Mouse (Mus musculus): Measurements from ENCODE around the gene Spsb1. TPM values are rescaled to one million over a fixed set of nuclear protein-coding genes. Genes with fewer than 3 reads are reported as not detected.

Spsb1 gene
- polyA plus RNA-seq, 1 experiment from 2014 or later: 11.2 TPM

GRCm38 (mm10) chr4:149942831-149943741, 11.8 kb downstream of the Spsb1 start:
- Histone ChIP-seq H3K9me3 (no peaks in the 10 kb centered on the region), H3K27me3 (ENCODE audit: poor library complexity, severe bottlenecking) (peaks cover 29% of the 10 kb centered on the region), H3K4me3 (no peak overlapping the region), H3K36me3 (replicated peaks) (no peaks in the 10 kb centered on the region), H3K4me1 (peaks cover 72% of the 10 kb centered on the region), H3K27ac (peak overlapping the region; percentile 36; the same call in 1 of the 2 replicates)
- WGBS: 50% methylated on average over 10 of the region's 10 CpGs
- no peak for DNase-seq (ENCODE audit: extremely low spot score, low spot score)

- Histone ChIP-seq H3K9me3 (no peaks in the 10 kb centered on the region), H3K4me3 (no peak overlapping the region), H3K36me3 (replicated peaks) (no peaks in the 10 kb centered on the region), H3K27me3 (ENCODE audit: poor library complexity, severe bottlenecking) (peaks cover 18% of the 10 kb centered on the region), H3K27ac (0 out of 2 replicates have a peak overlapping the region, but pooled peaks have one; percentile 26), H3K4me1 (peaks cover 75% of the 10 kb centered on the region)
- DNase-seq (ENCODE audit: extremely low spot score, low spot score): no peak
- WGBS: 89% methylated on average over 18 of the region's 18 CpGs
Measured at GRCm38 (mm10) chr4:149941067-149941755, 13.6 kb downstream of the Spsb1 start.

GRCm38 (mm10) chr4:149938701-149939100, 16.1 kb downstream of the Spsb1 start:
- Histone ChIP-seq H3K27me3 (ENCODE audit: poor library complexity, severe bottlenecking) (peaks cover 9% of the 10 kb centered on the region), H3K4me1 (peaks cover 50% of the 10 kb centered on the region), H3K36me3 (replicated peaks) (no peaks in the 10 kb centered on the region), H3K27ac (no peak overlapping the region; the same call in 1 of the 2 replicates), H3K4me3 (no peak overlapping the region), H3K9me3 (no peaks in the 10 kb centered on the region)
- no peak for DNase-seq (ENCODE audit: extremely low spot score, low spot score)
- 64% methylated on average over 8 of the region's 8 CpGs for WGBS

GRCm38 (mm10) chr4:149936921-149937320, 17.9 kb downstream of the Spsb1 start:
- H3K9me3 ChIP-seq: peaks cover 7% of the 10 kb centered on the region; the same call in 1 of the 2 replicates
- 0 out of 2 replicates have a peak overlapping the region, but pooled peaks have one; percentile 4 for H3K27ac ChIP-seq
- peaks cover 5% of the 10 kb centered on the region; the same call in 1 of the 2 replicates for H3K27me3 ChIP-seq (ENCODE audit: poor library complexity, severe bottlenecking)
- WGBS: 71% methylated on average over 5 of the region's 5 CpGs
- H3K4me1 ChIP-seq: peaks cover 32% of the 10 kb centered on the region
- no peak for DNase-seq (ENCODE audit: extremely low spot score, low spot score)
- H3K4me3 ChIP-seq: no peak overlapping the region
- H3K36me3 ChIP-seq (replicated peaks): no peaks in the 10 kb centered on the region

GRCm38 (mm10) chr4:149935470-149935869, 19.4 kb downstream of the Spsb1 start:
- no peaks in the 10 kb centered on the region for H3K36me3 ChIP-seq (replicated peaks)
- no peak overlapping the region for H3K4me3 ChIP-seq
- no peak for DNase-seq (ENCODE audit: extremely low spot score, low spot score)
- H3K4me1 ChIP-seq: peaks cover 24% of the 10 kb centered on the region
- 89% methylated on average over 6 of the region's 6 CpGs for WGBS
- no peak overlapping the region for H3K27ac ChIP-seq
- H3K27me3 ChIP-seq (ENCODE audit: poor library complexity, severe bottlenecking): peaks cover 5% of the 10 kb centered on the region; the same call in 1 of the 2 replicates
- H3K9me3 ChIP-seq: peaks cover 11% of the 10 kb centered on the region; the same call in 1 of the 2 replicates

- peaks cover 17% of the 10 kb centered on the region for H3K4me1 ChIP-seq
- H3K36me3 ChIP-seq (replicated peaks): no peaks in the 10 kb centered on the region
- WGBS: 92% methylated on average over 16 of the region's 16 CpGs
- H3K27me3 ChIP-seq (ENCODE audit: poor library complexity, severe bottlenecking): peaks cover 5% of the 10 kb centered on the region; the same call in 1 of the 2 replicates
- peaks cover 11% of the 10 kb centered on the region; the same call in 1 of the 2 replicates for H3K9me3 ChIP-seq
- DNase-seq (ENCODE audit: extremely low spot score, low spot score): no peak
- H3K4me3 ChIP-seq: no peak overlapping the region
- no peak overlapping the region for H3K27ac ChIP-seq
Measured at GRCm38 (mm10) chr4:149933519-149934245, 21.2 kb downstream of the Spsb1 start.

- peaks cover 5% of the 10 kb centered on the region; the same call in 1 of the 2 replicates for H3K27me3 ChIP-seq (ENCODE audit: poor library complexity, severe bottlenecking)
- WGBS: 95% methylated on average over 7 of the region's 7 CpGs
- peaks cover 15% of the 10 kb centered on the region for H3K4me1 ChIP-seq
- no peak for DNase-seq (ENCODE audit: extremely low spot score, low spot score)
- no peak overlapping the region for H3K4me3 ChIP-seq
- H3K27ac ChIP-seq: no peak overlapping the region
- peaks cover 11% of the 10 kb centered on the region; the same call in 1 of the 2 replicates for H3K9me3 ChIP-seq
- H3K36me3 ChIP-seq (replicated peaks): no peaks in the 10 kb centered on the region
Measured at GRCm38 (mm10) chr4:149933025-149933424, 21.8 kb downstream of the Spsb1 start.

- no peak overlapping the region for H3K27ac ChIP-seq
- no peak overlapping the region for H3K4me3 ChIP-seq
- DNase-seq (ENCODE audit: extremely low spot score, low spot score): no peak
- H3K9me3 ChIP-seq: peaks cover 11% of the 10 kb centered on the region; the same call in 1 of the 2 replicates
- H3K4me1 ChIP-seq: peaks cover 9% of the 10 kb centered on the region
- no peaks in the 10 kb centered on the region for H3K36me3 ChIP-seq (replicated peaks)
- 89% methylated on average over 9 of the region's 9 CpGs for WGBS
- H3K27me3 ChIP-seq (ENCODE audit: poor library complexity, severe bottlenecking): peaks cover 5% of the 10 kb centered on the region; the same call in 1 of the 2 replicates
Measured at GRCm38 (mm10) chr4:149932108-149932815, 22.6 kb downstream of the Spsb1 start.

- no peak for DNase-seq (ENCODE audit: extremely low spot score, low spot score)
- no peak overlapping the region for H3K4me3 ChIP-seq
- WGBS: 79% methylated on average over 3 of the region's 3 CpGs
- no peak overlapping the region for H3K27ac ChIP-seq
- H3K9me3 ChIP-seq: peaks cover 11% of the 10 kb centered on the region; the same call in 1 of the 2 replicates
- peaks cover 5% of the 10 kb centered on the region; the same call in 1 of the 2 replicates for H3K27me3 ChIP-seq (ENCODE audit: poor library complexity, severe bottlenecking)
- H3K4me1 ChIP-seq: no peaks in the 10 kb centered on the region
- 0 out of 2 replicates have a peak, but pooled peaks cover 3% of the 10 kb centered on the region for H3K36me3 ChIP-seq (replicated peaks)
Measured at GRCm38 (mm10) chr4:149930755-149931154, 24.1 kb downstream of the Spsb1 start.

- Histone ChIP-seq H3K9me3 (no peaks in the 10 kb centered on the region), H3K4me1 (peaks cover 57% of the 10 kb centered on the region), H3K27me3 (ENCODE audit: poor library complexity, severe bottlenecking) (no peaks in the 10 kb centered on the region), H3K27ac (peak overlapping the region; percentile 78), H3K36me3 (replicated peaks) (0 out of 2 replicates have a peak, but pooled peaks cover 4% of the 10 kb centered on the region), H3K4me3 (no peak overlapping the region)
- no peak for DNase-seq (ENCODE audit: extremely low spot score, low spot score)
- 75% methylated on average over 4 of the region's 5 CpGs for WGBS
Measured at GRCm38 (mm10) chr4:149923014-149923413, 31.8 kb downstream of the Spsb1 start.

- 45% methylated on average over 14 of the region's 14 CpGs for WGBS
- Histone ChIP-seq H3K4me1 (peaks cover 65% of the 10 kb centered on the region), H3K4me3 (no peak overlapping the region), H3K27me3 (ENCODE audit: poor library complexity, severe bottlenecking) (no peaks in the 10 kb centered on the region), H3K9me3 (no peaks in the 10 kb centered on the region), H3K36me3 (replicated peaks) (0 out of 2 replicates have a peak, but pooled peaks cover 4% of the 10 kb centered on the region), H3K27ac (peak overlapping the region; percentile 78)
- DNase-seq (ENCODE audit: extremely low spot score, low spot score): peak; percentile 64
Measured at GRCm38 (mm10) chr4:149922121-149922718, 32.6 kb downstream of the Spsb1 start.

Data from forebrain, embryonic 10.5 days (tissue).